Mouse (Mus musculus): ENCODE data around the gene Serpina5. TPM values are rescaled to one million over a fixed set of nuclear protein-coding genes. Genes with fewer than 3 reads are reported as not detected.
"Not testable (repeated sequence)": the region's sequence is repeated elsewhere in the genome, so short reads cannot be mapped to it uniquely, and the experiment has no call there.

The Serpina5 gene
- polyA plus RNA-seq, 1 experiment from 2014 or later, result not detected

DNA sequence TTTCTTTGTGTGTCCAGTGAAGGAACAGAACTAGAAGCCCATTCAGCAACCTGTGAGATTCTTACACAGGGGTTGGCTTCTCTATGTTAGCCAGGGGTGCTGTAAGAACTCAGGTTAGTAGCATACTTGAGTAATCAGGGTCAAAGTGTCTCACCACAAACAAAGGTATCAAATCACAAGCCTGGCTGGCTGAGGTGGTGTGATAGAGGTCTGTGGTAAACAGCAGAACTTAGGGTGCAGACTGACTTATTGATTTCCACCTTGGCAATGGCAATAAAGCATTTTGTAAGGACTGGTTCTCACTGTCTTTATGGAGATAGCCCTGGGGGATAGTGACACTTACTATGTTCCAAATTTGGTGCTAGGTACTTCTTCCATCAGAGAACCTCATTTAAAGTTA, 4.9 kb downstream of the Serpina5 start:
- Histone ChIP-seq H3K9me3 (replicated peaks; ENCODE audit: control insufficient read depth, low read length) (no peaks in the 10 kb centered on the region), H3K4me2 (ENCODE audit: low read depth, low read length) (no peak overlapping the region), H3K4me1 (ENCODE audit: control insufficient read depth, insufficient read depth, low read length) (no peaks in the 10 kb centered on the region), H3K27me3 (ENCODE audit: control insufficient read depth, insufficient read depth, low read length) (no peaks in the 10 kb centered on the region), H3K9ac (replicated peaks; ENCODE audit: low read length) (no peak overlapping the region), H3K27ac (replicated peaks; ENCODE audit: low read depth, low read length) (no peak overlapping the region), H3K36me3 (replicated peaks; ENCODE audit: control insufficient read depth, insufficient read depth, low read depth, low read length) (no peaks in the 10 kb centered on the region), H3K4me3 (ENCODE audit: low read depth, low read length) (no peak overlapping the region)
- ATAC-seq (replicated peaks; ENCODE audit: insufficient number of reproducible peaks, low FRiP score, low TSS enrichment, low read depth) (no peak), DNase-seq (ENCODE audit: low spot score) (no peak)

DNA sequence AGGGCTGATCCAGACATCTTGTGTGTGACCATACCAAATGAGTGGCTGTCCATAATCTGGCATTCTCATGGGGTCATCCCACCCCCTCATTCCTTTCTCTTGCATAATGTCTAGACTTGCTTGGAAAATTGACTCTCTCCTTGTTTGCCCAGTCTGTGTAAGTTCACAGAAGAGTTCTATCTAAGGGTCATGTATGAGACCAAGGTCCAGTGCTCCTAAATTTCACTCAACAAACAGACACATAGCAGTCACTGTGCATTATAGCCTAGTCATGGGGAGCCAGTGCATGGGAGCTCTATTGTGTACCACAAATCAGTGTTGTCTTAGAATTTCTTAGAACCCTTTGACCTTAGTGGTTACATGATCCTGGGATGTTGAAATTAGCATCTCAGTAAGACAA, 6.0 kb downstream of the Serpina5 start:
- no peak for ATAC-seq (replicated peaks; ENCODE audit: insufficient number of reproducible peaks, low FRiP score, low TSS enrichment, low read depth)
- Histone ChIP-seq H3K27me3 (ENCODE audit: control insufficient read depth, insufficient read depth, low read length) (no peaks in the 10 kb centered on the region), H3K4me1 (ENCODE audit: control insufficient read depth, insufficient read depth, low read length) (no peaks in the 10 kb centered on the region), H3K4me3 (ENCODE audit: low read depth, low read length) (no peak overlapping the region), H3K9ac (replicated peaks; ENCODE audit: low read length) (no peak overlapping the region), H3K4me2 (ENCODE audit: low read depth, low read length) (no peak overlapping the region), H3K9me3 (replicated peaks; ENCODE audit: control insufficient read depth, low read length) (no peaks in the 10 kb centered on the region), H3K36me3 (replicated peaks; ENCODE audit: control insufficient read depth, insufficient read depth, low read depth, low read length) (no peaks in the 10 kb centered on the region), H3K27ac (replicated peaks; ENCODE audit: low read depth, low read length) (no peak overlapping the region)
- DNase-seq (ENCODE audit: low spot score), result no peak

GRCm38 (mm10) chr12:104108507-104108906, 7.6 kb downstream of the Serpina5 start:
- no peaks in the 10 kb centered on the region for H3K4me1 ChIP-seq (ENCODE audit: control insufficient read depth, insufficient read depth, low read length)
- no peak overlapping the region for H3K27ac ChIP-seq (replicated peaks; ENCODE audit: low read depth, low read length)
- H3K4me2 ChIP-seq (ENCODE audit: low read depth, low read length), result no peak overlapping the region
- H3K9ac ChIP-seq (replicated peaks; ENCODE audit: low read length), result no peak overlapping the region
- H3K27me3 ChIP-seq (ENCODE audit: control insufficient read depth, insufficient read depth, low read length), result no peaks in the 10 kb centered on the region
- H3K9me3 ChIP-seq (replicated peaks; ENCODE audit: control insufficient read depth, low read length), result no peaks in the 10 kb centered on the region
- H3K4me3 ChIP-seq (ENCODE audit: low read depth, low read length), result no peak overlapping the region
- H3K36me3 ChIP-seq (replicated peaks; ENCODE audit: control insufficient read depth, insufficient read depth, low read depth, low read length), result no peaks in the 10 kb centered on the region
- no peak for DNase-seq (ENCODE audit: low spot score)
- 82% methylated on average over 2 of the region's 2 CpGs for WGBS
- no peak for ATAC-seq (replicated peaks; ENCODE audit: insufficient number of reproducible peaks, low FRiP score, low TSS enrichment, low read depth)

DNA sequence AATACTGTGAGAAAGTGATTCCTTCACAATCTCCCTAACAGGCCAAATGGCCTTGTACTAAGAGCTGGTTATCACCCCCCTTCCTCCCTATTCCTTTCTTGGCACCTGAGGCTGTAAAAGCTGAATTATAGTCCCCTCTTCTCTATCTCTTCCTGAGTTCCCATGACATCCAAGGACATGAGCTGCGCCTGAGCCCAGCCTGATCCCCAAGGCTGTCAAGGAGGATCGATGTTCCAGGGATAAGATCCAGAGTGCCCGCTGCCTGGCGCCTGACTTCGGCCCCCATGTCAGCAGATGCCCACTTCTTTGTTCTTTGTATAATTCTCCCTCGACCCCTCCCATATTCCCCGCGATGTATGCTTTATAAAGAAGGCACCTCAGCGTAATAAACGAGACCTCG, 11.4 kb downstream of the Serpina5 start, which contains the start of gene Serpina3a:
Gene Serpina3a, plus strand, starts transcription at position 392 of the 400 bp plus-strand sequence.
- H3K27me3 ChIP-seq (ENCODE audit: control insufficient read depth, insufficient read depth, low read length); H3K36me3 ChIP-seq (replicated peaks; ENCODE audit: control insufficient read depth, insufficient read depth, low read depth, low read length); H3K4me1 ChIP-seq (ENCODE audit: control insufficient read depth, insufficient read depth, low read length); H3K4me3 ChIP-seq (ENCODE audit: low read depth, low read length); H3K9me3 ChIP-seq (replicated peaks; ENCODE audit: control insufficient read depth, low read length); ATAC-seq (replicated peaks; ENCODE audit: insufficient number of reproducible peaks, low FRiP score, low TSS enrichment, low read depth); DNase-seq (ENCODE audit: low spot score); H3K4me2 ChIP-seq (ENCODE audit: low read depth, low read length); H3K27ac ChIP-seq (replicated peaks; ENCODE audit: low read depth, low read length); H3K9ac ChIP-seq (replicated peaks; ENCODE audit: low read length): not testable (repeated sequence)
- WGBS, result 92% methylated on average over 10 of the region's 11 CpGs

DNA sequence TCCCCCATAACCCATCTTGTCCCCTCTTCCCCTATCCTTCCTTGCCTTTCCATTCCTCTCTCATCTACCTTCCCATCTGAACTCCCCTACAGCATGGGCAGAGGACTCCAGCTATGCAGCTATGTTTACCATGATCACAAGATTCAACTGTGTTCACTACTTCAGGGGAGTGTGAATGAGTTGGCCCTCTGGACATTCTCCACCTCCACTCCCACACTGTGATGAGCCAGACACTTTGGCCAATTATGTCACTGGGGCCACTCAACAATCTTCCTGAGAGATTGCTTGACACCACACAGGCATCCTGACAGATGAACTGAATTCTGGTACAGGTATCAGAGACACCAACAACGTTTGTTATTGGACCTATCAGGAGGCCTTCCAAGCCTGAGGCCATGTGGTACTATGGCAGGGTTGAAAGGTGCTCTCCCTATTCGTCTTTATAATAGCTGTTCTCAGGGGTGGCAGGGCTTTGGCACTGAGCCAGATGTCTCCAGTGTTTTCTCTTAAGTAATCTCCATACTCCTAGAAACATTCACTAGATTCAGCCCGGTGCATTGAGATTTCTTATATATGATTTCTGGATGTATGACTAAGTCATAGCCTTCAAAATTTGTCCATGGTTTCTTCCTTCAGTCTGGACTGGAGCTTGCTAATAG, 14.1 kb downstream of the Serpina5 start:
- H3K27ac ChIP-seq (replicated peaks; ENCODE audit: low read depth, low read length), result no peak overlapping the region
- 59% methylated on average over 3 of the region's 3 CpGs for WGBS
- H3K36me3 ChIP-seq (replicated peaks; ENCODE audit: control insufficient read depth, insufficient read depth, low read depth, low read length), result no peaks in the 10 kb centered on the region
- no peaks in the 10 kb centered on the region for H3K9me3 ChIP-seq (replicated peaks; ENCODE audit: control insufficient read depth, low read length)
- no peak overlapping the region for H3K9ac ChIP-seq (replicated peaks; ENCODE audit: low read length)
- H3K4me2 ChIP-seq (ENCODE audit: low read depth, low read length), result no peak overlapping the region
- H3K4me3 ChIP-seq (ENCODE audit: low read depth, low read length), result no peak overlapping the region
- DNase-seq (ENCODE audit: low spot score), result no peak
- no peak for ATAC-seq (replicated peaks; ENCODE audit: insufficient number of reproducible peaks, low FRiP score, low TSS enrichment, low read depth)
- H3K4me1 ChIP-seq (ENCODE audit: control insufficient read depth, insufficient read depth, low read length), result no peaks in the 10 kb centered on the region
- no peaks in the 10 kb centered on the region for H3K27me3 ChIP-seq (ENCODE audit: control insufficient read depth, insufficient read depth, low read length)

DNA sequence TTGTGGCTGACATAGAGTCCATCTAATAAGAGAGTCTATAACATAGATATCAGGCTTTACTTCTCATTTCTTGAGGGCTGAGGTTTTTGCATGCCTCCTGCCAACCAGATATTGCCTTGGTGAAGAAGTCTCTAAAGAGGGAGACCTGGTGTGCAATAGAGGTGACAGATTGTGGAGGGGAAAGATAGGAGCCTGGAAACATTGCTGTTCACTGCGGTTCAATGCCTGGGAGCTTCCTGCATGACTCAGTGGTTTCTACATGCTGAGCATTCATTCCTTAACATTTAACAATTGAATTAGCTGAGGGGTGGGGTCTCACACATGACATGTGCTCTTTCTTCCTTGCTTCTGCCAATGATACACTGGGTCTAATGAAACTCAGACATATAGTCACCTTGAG, 22.2 kb downstream of the Serpina5 start:
- DNase-seq (ENCODE audit: low spot score), result no peak
- H3K9ac ChIP-seq (replicated peaks; ENCODE audit: low read length), result no peak overlapping the region
- no peak overlapping the region for H3K27ac ChIP-seq (replicated peaks; ENCODE audit: low read depth, low read length)
- no peaks in the 10 kb centered on the region for H3K4me1 ChIP-seq (ENCODE audit: control insufficient read depth, insufficient read depth, low read length)
- H3K27me3 ChIP-seq (ENCODE audit: control insufficient read depth, insufficient read depth, low read length), result no peaks in the 10 kb centered on the region
- 90% methylated on average over 1 of the region's 1 CpGs for WGBS
- H3K4me2 ChIP-seq (ENCODE audit: low read depth, low read length), result no peak overlapping the region
- no peaks in the 10 kb centered on the region for H3K9me3 ChIP-seq (replicated peaks; ENCODE audit: control insufficient read depth, low read length)
- H3K4me3 ChIP-seq (ENCODE audit: low read depth, low read length), result no peak overlapping the region
- ATAC-seq (replicated peaks; ENCODE audit: insufficient number of reproducible peaks, low FRiP score, low TSS enrichment, low read depth), result no peak
- H3K36me3 ChIP-seq (replicated peaks; ENCODE audit: control insufficient read depth, insufficient read depth, low read depth, low read length), result no peaks in the 10 kb centered on the region

DNA sequence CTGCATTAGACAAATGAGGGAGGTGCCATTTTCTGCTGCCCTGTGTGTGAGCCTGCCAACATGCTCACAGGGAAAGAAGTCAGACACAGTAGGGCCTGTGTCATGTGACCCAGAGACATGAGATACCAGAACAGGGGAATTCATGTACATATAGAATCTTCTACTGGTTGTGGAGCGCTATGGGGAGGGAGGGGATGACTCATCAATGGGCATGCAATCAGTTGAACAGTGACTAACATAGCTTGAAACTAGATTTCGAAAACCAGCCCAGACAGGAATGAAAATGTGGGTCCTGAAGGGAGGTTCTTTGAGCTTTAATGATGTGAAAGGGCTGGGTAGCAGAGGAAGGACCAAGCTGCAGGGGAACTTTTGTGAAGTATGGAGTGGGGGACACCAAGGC, 23.1 kb downstream of the Serpina5 start:
- ATAC-seq (replicated peaks; ENCODE audit: insufficient number of reproducible peaks, low FRiP score, low TSS enrichment, low read depth), result no peak
- no peaks in the 10 kb centered on the region for H3K36me3 ChIP-seq (replicated peaks; ENCODE audit: control insufficient read depth, insufficient read depth, low read depth, low read length)
- WGBS, result 73% methylated on average over 2 of the region's 2 CpGs
- H3K27me3 ChIP-seq (ENCODE audit: control insufficient read depth, insufficient read depth, low read length), result no peaks in the 10 kb centered on the region
- no peak overlapping the region for H3K4me3 ChIP-seq (ENCODE audit: low read depth, low read length)
- H3K27ac ChIP-seq (replicated peaks; ENCODE audit: low read depth, low read length), result no peak overlapping the region
- H3K4me1 ChIP-seq (ENCODE audit: control insufficient read depth, insufficient read depth, low read length), result no peaks in the 10 kb centered on the region
- DNase-seq (ENCODE audit: low spot score), result no peak
- no peaks in the 10 kb centered on the region for H3K9me3 ChIP-seq (replicated peaks; ENCODE audit: control insufficient read depth, low read length)
- H3K9ac ChIP-seq (replicated peaks; ENCODE audit: low read length), result no peak overlapping the region
- no peak overlapping the region for H3K4me2 ChIP-seq (ENCODE audit: low read depth, low read length)

- Histone ChIP-seq H3K27ac (replicated peaks; ENCODE audit: low read depth, low read length) (no peak overlapping the region), H3K4me2 (ENCODE audit: low read depth, low read length) (no peak overlapping the region), H3K36me3 (replicated peaks; ENCODE audit: control insufficient read depth, insufficient read depth, low read depth, low read length) (no peaks in the 10 kb centered on the region), H3K4me1 (ENCODE audit: control insufficient read depth, insufficient read depth, low read length) (no peaks in the 10 kb centered on the region), H3K9me3 (replicated peaks; ENCODE audit: control insufficient read depth, low read length) (no peaks in the 10 kb centered on the region), H3K9ac (replicated peaks; ENCODE audit: low read length) (no peak overlapping the region), H3K4me3 (ENCODE audit: low read depth, low read length) (no peak overlapping the region), H3K27me3 (ENCODE audit: control insufficient read depth, insufficient read depth, low read length) (no peaks in the 10 kb centered on the region)
- 85% methylated on average over 5 of the region's 5 CpGs for WGBS
- DNase-seq (ENCODE audit: low spot score) (no peak), ATAC-seq (replicated peaks; ENCODE audit: insufficient number of reproducible peaks, low FRiP score, low TSS enrichment, low read depth) (no peak)
Measured at GRCm38 (mm10) chr12:104125021-104125560, 24.2 kb downstream of the Serpina5 start.

All from embryonic facial prominence, embryonic 11.5 days (tissue).